Mouse (Mus musculus): ENCODE measurements around the gene Terb2. TPM values are rescaled to one million over a fixed set of nuclear protein-coding genes. Genes with fewer than 3 reads are reported as not detected.
"Not testable (repeated sequence)": the region's sequence is repeated elsewhere in the genome, so short reads cannot be mapped to it uniquely, and the experiment has no call there.

Gene Terb2
- total RNA-seq, 2 experiments from 2014 or later, result not detected

DNA sequence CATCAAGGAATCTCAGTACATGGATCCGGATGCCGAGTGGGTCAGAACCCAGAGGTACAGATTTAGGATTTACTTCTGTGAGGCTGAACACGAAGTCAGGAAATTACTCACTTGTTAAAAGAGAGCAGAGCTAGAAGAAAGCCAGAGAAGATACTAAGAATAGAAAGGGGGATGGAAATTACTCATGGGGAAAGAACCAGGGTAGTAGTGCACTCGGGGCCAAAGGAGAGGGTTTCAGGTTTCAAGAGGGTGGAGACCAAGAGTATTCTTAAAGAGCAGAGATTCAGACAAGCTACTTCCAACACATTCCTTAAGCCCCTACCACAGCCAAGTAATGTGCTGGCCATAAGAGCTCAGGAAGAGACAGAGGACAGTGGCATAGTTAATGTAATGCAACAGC, 24.5 kb upstream of the Terb2 start:
- DNase-seq, result no peak

DNA sequence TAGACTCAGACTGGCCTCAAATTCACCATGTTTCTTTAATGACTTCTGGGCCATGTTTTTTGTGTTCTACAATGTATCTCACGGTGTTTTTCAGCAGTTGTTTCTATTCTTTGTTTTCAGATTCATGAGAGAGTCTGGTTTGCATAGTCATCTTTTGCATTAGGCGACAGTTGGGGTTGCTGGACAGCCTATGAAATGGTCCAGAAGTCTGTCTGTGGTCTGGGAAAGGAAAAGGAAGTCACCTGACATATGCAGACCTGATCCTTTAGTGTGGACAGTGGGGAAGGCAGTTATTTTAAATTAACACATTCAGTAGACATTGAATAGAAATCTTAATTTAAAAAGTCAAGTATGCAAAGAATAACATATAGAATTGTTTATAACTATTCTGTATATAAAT, 23.5 kb upstream of the Terb2 start:
- no peak for DNase-seq

DNA sequence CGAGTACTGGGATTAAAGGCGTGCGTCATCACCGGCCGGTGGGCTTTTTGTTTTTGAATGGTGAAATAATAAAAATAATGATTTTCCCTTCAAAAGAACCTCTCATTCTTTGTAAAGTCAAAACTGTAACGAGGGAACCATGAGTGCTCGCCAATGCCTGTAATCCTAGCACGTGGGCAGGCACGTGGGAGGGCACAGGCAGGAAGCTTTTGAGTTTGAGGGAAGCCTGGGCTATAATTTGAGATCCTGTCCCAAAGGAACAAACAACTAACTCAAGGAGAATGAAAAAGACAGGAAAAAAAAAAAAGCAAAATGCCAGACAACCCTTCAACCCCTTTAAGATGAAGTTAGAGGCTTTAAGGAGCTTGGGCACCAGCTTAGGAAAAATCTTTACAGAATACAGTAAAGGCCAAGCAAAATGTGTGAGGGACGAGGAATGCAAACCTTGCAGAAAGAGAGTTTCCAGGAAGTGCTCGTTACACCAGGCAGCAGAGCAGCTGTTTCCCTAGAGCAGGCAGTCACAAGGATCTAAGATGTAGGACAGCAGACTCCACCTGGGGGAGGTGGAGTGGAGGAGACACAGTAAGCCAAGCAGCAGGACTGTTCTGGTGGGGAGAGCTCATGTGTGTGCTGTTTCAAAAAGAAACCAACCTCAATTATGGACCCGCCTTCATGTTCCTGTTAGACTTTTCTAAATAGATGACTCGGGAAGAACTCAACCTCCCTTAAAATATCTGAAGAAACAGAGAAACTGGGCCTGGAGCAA, 22.5 kb upstream of the Terb2 start:
- DNase-seq, result no peak

DNA sequence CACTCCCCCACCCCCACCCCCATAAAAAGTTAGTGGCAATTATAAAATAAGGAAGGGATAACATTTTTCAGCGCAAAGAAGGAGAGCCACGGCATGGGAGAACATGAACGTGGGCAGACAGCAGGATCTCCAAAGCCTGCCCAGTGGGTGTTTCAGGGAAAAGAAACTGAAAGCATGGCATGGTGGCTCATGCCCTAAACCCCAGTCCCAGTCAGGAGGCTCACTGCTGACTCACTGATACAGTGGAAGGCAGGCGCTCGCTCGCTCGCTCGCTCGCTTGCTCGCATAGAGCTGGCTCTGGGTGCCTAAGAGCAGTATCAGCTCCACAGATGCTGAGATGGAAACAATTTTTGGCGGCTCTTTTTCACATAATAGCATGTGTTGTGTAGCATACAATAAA, 21.8 kb upstream of the Terb2 start:
- no peak for DNase-seq

DNA sequence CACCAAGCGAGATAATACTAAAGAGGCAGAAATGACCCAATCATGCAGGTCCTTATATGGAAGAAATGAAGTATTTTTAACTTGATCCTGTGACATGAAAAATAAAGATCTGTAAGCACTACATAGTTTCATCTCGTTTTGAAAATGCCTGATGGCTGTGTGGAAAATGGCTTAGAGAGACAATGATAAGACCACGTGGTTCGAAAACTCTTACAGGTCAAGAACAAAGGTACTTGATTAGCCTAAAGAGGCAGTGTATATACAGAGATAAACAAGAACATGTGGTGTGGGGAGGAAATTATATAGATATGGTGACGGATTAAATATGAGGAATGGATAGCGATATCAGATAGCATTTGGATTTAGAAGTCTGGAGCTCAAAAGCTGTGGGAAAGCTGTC, 14.8 kb upstream of the Terb2 start:
- DNase-seq, result no peak

DNA sequence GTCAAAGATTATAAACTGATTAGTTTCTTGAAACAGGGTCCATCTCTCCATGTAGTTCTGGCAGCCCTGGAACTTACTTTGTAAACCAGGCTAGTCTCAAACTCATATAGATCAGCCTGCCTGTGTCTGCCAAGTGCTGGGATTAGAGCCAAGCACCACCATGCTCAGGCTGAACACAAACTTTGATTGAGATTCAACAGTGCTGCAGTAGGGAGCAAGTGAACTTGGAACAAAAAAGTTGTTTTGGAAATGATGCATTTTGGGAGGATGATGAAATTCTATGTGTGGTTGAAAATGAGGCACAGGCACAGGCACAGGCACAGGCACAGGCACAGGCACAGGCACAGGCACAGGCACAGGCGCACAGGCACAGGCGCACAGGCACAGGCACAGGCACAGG, 13.9 kb upstream of the Terb2 start:
- DNase-seq, result no peak

DNA sequence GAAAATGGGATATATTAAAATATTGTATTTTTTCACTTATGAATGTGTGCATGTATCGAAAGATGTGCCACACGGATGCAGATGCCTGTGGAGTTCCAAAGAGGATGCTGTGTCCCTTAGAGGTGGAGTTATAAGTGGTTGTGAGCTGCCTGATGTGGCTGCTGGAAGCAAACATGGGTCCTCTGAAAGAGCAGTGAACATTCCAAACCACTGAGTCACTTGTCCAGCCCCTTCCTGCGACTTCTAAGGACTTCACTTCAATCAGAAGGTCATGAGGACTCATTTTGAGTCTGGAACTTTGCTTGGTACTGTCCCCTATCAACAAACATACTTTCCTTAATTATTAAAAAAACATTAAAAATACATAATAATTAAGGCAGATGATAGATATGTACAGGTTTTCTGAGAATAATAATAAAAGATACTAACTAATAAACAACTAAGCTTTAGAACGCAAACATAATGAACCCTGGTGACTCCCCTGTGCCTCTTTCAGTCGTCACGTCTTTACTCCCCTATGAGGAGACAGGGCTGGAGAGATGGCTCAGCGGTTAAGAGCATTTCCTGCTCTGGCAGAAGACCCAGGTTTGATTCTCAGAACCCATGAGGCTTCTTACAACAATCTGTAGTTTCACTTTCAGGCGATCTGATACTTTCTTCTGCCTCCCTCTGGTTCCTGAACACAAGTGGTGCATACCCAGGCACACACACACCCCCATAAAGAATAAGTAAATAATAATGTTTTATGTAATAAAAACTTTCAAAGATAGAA, 5.8 kb upstream of the Terb2 start:
- no peak for DNase-seq

DNA sequence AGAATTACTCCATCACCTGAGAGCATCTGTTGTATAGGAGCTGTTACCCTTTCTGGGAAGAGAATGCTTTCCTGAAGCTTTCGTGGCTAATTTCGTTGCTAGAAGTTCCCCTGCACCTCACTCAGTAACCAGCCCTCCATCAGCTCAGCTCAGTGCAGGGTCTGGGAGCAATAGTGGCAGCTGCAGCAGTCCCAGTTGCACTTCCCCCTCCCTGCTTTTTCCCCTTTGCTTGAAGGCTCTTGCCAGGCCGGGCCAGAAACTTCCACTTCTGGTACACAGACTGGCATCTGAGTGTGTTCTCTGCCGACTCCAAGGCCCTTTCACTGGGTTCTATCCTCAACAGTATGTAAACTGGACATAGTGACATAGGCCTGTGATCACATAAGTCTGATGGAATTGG, 986 bp upstream of the Terb2 start:
- no peak for DNase-seq

DNA sequence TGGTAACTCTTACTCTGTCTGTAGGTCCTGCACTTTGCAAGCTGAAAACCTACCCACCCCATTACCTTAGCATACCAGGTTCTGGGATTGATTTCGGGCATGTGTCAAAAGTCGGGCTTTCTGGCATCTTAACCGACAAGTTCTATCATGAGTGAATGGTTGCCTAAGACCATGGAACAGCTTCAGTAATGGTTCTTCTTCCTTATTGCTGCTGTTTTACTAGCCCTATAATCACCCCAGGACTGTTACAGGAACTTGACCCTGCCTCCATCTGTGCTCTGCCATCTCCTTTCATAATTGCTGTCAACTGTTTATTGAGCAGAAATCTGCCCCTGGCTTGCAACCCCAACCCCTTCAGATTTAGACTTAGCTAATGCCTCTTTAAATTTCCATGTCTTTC, 679 bp downstream of the Terb2 start:
- no peak for DNase-seq

DNA sequence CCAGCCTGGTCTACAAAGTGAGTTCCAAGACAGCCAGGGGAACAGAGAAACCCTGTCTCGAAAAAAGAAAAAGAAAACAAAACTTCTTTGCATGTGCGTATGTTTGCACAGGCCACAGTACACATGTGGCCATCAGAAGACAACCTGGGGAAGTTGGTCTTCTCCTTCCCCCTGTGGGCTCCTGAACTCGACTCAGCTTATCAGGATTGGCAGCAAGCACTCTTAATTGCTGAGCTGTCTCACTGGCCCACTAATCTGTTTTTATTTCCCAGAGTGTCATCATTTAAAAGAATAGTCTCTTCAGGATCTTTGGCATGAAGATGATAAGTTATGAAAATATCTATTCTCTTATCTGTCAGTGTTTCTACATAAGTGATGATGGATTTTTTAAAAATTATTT, 5.8 kb downstream of the Terb2 start:
- DNase-seq, result no peak

DNA sequence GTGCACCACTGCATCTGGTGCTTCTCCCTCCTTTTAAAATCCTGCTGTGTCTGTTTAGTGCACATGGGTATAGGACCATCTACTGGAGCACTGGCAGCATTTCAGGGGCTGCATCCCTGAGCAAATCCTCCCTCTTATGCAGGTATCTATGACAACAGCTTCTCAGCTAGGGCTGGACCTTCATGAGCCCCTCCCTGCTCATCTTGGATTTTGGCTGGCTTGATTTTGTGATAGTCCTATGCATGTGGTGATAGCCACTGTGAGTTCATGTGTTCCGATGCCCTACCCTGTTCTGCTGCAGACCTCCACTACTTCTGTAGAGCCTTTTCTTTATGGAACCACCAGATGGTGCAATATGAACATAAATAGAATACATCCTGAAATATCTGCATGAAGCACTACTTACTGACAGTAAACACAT, 8.4 kb downstream of the Terb2 start:
- no peak for DNase-seq

DNA sequence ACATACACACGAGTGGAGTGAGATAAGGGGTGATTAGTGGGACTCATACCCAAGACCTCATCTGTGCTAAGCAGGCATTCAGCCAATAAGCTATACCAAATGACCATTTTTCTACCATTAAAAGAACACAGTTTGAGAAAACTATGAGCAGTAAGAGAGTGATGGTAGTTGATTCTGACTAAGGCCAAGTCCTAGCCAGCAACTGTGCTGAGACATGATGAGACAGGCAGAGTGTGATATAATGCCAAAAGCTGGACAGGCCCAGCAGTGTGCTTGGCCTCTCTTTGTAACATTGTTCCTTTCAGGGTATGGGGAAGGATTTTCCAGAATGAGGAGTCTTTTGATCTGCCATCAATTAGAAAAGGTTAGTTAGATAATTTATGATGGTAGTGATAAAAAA, 15.4 kb downstream of the Terb2 start:
- peak; percentile 10 to 11 for DNase-seq

DNA sequence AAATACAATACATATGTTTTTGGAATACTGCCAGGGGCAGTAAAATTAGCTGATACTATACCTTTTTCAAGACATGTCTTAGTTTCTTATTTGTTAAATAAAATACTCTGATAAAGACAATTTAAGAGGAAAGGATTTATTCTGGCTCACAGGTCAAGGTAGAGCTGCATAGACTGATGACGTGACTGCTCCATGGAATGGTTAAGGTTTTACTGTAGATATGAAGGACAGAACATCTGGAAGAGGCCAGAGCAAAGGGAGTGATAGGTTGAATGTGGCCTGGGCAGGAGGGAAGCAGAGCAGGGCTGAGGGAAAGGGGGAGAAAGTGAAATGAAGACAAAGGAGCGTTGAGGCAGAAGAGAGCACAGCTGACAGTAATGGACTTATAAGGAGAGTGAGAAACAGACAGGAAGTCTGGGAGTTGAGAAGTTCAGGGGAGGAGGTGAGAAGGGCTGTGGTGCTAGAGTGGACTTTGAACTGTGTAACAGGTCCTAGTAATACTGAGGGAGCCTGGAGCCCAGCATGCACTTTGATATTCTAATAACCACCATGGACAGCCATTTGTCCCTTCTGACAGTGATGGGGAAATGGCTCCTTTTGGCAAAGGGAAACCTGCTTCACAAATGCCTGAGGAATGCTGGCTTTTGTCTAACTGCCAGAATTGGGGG, 20.5 kb downstream of the Terb2 start:
- no peak for DNase-seq

DNA sequence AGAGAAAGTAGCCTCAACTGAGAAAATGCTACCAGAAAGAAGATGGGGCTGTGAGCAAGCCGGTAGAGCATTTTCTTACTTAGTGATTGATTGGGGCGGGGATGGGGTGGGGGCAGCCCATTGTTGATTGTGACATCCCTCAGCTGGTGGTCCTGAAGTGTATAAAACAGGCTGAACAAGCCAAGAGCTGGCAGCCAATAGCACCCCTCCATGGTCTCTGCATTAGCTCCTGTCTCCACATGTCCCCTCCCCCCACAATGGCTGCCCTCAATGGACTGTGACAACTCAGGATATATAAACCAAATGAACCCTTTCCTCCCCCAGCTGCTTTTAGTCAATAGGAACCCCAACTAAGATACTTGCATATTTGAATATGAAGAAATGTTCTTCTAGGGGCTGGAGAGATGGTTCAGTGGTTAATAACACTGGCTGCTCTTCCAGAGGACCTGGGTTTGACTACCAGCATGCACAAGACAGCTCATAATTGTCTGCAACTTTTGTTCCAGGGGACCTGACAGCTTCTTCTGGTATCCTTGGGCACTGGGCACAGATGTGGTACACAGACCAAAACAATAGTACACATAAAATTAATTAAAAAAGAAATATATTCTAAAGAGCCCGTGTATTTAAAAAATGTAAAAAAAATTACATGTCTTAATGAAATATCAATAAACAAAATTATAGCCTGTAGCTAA, 24.6 kb downstream of the Terb2 start:
- no peak for DNase-seq

DNA sequence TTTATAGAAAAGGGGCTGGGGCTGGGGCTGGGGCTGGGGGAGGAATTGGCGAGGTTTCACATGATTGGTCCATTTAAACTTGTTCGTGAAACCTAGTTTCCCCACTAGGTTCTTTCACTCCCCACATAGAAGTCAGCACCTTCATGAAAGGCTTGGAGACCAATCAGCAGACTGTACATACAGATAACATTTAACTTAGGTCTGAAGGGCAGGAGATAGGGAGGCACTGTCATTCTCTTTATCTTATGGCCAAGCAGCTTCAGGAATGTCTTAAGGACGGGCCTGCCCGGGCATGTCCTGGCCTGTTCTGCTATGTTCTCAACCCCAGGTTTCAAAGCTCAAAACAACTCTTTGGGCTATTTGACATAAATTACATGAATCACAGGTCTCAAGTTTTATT, 31.0 kb downstream of the Terb2 start:
- DNase-seq, result not testable (repeated sequence)

DNA sequence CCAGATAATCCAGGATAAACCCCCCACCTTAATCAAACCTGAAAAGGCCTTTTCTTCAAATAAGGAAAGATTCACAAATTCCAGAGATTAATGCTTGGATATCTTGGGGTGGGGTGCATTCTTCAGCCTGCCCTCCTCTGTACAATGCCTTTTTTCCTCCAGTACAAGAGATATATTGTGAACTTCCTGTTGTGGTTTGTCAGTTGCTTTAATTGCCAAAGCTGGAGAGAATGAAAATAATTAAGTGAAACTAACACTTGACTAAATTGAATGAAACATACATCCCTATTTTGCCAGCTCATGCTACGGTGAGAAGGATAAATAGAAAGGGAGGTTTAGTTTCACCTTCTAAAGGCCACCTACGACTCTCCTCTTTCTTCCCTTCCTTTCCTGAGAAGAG, 32.2 kb downstream of the Terb2 start:
- DNase-seq, result no peak

DNA sequence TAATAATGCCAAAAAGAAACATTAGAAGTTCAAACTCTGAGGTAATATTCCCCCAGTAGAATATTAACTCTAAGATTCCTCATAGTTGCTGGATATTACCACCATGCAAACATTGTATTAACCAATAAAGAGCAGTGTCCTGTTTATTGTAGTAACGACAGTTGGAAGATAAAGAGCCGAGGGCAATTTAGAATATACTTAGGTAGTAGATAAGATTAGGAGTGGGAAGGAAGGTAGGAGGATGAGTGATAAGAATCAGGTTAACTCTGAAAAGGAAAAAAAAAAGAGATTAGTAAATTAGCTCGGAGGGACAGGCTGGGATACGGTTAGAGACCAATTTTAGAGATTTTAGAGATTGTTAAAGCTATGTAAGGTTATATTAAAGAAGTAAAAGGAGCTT, 35.3 kb downstream of the Terb2 start:
- no peak for DNase-seq

DNA sequence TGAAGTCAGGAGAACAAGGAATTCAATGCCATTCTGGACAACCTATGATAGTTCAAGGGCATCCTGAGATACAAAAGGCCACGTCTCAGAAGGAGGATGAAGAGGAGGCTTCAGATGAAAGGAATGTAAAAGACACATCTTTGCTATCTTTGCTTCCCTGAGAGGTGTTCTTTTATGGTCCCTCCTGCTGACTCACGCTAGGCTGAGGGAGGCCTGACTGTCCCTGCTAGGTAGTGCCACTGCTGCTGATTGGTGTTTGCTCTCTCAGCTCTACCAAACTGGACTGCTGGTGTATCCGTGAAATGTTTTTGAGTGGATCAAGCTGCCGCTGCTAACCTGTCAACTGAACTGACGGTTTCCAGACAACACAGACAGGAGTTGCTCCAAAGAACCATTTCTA, 35.7 kb downstream of the Terb2 start:
- no peak for DNase-seq

DNA sequence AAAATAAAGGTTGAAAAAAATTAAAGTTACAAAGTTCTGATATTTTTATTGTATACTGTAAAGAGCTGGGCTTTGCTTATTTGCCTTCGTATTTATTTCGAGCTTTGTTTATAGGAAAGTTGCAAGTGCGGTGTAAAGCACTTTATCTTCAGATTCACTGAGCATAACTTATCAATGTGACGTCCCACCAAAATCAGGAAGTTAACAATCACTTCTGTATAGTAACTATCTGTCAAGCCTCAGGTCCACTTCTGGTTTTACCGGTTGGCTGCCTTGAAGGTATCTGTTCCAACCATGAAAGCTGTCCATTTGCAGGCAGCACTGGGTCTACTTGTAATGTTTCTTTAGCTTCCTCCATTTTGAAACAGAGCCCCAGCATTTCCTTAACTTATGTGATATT, 36.2 kb downstream of the Terb2 start:
- DNase-seq, result no peak

DNA sequence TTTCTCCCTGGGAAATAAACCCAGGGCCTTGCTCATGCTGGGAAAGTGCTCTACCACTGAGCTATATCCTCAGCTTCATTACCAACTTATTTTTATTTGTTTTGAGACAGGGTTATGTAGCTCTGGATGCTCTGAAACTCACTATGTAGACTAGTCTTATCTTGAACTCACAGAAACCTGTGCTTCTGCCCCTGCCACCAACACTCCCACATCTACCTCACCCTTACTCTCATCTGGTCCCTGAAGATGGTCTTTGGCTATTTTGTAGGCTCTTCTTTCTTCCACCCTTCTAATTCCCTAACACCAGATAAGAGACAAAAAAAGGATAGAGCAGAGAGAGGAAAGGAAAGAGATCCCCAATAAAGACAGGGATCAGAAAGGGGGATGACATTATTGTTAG, 37.6 kb downstream of the Terb2 start:
- DNase-seq, result no peak

DNA sequence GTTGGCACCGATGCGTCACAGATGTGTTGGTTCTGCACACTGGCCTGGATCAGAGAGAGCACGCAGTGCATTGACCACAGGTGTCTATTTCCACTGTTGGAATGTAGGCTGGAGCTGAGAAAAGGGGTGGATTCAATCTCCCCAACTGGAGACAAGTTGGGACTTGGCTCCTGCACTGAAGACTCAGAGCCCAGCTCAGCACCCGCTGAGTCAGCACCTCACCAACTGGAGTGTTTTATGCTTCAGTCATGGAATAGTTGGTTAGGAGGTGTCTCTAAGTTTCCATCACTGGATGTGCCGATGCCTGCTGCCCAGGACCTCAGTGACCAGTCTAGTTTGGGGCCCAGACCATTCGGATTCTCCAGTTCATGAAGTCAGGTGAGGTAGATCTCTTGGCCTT, 44.3 kb downstream of the Terb2 start:
- DNase-seq, result no peak

DNA sequence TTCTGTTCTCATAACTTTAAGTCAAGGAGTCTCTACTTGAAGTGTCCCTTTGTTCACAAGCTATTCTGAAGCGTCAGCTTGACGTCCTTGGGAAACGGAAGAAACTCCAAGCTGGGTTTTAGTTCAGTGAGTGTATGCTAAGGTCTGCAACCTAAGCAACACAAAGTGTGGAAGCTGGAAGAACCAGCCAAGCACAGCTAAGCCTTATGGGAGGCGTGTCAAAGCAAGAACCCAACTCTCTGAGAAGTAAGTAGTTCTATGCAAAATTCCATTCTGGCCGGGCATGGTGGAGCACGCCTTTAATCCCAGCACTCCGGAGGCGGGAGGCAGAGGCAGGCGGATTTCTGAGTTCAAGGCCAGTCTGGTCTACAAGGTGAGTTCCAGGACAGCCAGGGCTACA, 45.5 kb downstream of the Terb2 start:
- DNase-seq, result no peak

DNA sequence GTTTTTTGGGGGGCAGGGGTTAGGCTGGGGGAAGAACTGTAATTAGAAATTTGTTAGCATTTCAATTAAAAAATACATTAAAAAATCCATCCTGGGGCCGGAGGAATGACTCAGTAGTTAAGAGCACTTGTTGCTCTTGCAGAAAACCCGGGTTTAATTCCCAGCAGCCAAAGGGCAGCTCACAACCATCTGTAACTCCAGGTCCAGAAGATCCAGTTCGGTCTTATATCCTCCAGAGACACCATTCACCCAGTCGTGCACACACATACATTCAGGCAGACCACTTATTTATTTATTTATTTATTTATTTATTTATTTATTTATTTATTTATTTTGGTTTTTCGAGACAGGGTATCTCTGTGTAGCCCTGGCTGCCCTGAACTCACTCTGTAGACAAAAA, 47.3 kb downstream of the Terb2 start:
- no peak for DNase-seq
